Mouse (Mus musculus): ENCODE data around the gene Osbpl8.

The Osbpl8 gene

DNA sequence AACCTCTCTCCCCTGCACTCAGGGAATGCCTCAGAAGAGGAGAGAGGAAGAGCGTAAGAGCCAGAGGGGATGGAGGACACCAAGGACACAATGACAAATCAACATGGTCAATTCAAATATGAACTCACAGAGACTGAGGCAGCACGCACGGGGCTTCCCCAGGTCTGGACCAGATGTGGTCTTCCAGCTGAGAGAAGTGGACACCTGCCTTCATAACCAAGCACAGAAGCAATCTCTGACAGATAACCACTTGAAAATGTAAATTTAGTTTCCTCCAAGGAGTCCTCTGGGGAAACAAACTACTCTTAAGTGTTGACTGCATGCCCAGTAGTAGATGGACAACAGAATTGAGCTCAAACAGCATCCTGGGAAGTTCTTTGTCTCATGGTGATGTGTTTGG is 9.5 kb upstream of the Osbpl8 start:
- DNase-seq (ENCODE audit: low spot score), result no peak

DNA sequence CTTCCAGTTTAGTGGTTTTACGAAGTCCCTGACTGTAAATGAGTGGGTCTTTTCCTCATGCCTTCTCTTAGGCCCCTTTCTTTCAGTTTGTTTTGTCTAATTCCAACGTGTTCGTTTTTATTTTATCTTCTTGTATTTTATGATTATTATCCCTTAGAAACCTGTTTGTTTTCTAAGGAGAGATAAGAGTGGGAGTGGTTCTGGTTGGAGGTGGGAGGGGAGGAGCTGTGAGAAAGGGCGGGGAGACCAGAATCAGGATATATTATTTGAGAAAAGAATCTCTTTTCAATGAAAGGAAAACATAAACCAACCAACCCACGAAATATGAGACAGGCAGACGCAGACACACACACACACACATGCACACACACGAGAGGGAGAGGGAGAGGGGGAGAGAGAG is 9.0 kb upstream of the Osbpl8 start:
- no peak for DNase-seq (ENCODE audit: low spot score)

- DNase-seq (ENCODE audit: low spot score), result no peak
Observed at GRCm38 (mm10) chr10:111156394-111157190, 8.0 kb upstream of the Osbpl8 start.

GRCm38 (mm10) chr10:111157241-111157659 is 7.3 kb upstream of the Osbpl8 start:
- DNase-seq (ENCODE audit: low spot score), result no peak

- no peak for DNase-seq (ENCODE audit: low spot score)
Observed at GRCm38 (mm10) chr10:111159789-111160522, 4.6 kb upstream of the Osbpl8 start.

GRCm38 (mm10) chr10:111160540-111160939 is 4.0 kb upstream of the Osbpl8 start:
- no peak for DNase-seq (ENCODE audit: low spot score)

DNA sequence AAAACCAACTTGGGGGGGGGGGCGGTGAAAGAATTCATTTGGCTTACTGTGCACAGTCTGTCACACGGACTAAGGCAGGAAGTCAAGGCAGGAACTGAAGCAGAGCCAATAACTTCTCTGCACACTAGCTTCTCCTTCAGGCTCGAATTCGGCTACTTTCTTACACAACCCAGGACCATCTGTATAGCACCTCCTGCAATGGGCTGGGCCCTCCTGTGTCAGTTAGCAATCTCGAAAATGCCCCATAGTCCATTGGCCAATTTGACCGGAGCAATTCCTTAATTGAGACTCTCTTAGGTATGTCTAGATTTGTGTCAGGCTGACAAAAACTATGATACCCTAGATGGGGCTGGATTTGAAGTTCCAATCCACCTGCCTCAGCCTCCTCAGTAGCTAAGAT is 3.2 kb upstream of the Osbpl8 start:
- no peak for DNase-seq (ENCODE audit: low spot score)

DNA sequence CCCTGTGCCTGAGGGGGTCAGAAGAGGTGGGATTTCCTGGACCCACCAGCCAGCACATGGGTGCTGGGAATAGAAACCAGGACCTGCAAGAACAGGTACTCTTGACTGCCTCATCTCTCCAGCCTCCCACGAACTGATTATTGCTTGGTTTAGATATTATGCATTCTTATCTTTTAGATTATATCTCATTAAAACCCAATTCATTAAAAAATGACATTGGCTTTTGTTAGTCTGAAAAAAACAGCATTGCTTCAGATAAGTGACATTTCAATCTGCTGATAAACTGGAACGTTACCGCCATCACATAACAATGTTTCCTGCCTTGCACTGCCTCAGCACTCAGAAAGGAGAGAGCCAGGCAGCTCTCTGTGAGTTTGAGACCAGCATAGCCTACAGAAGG is 1.5 kb upstream of the Osbpl8 start:
- no peak for DNase-seq (ENCODE audit: low spot score)

DNA sequence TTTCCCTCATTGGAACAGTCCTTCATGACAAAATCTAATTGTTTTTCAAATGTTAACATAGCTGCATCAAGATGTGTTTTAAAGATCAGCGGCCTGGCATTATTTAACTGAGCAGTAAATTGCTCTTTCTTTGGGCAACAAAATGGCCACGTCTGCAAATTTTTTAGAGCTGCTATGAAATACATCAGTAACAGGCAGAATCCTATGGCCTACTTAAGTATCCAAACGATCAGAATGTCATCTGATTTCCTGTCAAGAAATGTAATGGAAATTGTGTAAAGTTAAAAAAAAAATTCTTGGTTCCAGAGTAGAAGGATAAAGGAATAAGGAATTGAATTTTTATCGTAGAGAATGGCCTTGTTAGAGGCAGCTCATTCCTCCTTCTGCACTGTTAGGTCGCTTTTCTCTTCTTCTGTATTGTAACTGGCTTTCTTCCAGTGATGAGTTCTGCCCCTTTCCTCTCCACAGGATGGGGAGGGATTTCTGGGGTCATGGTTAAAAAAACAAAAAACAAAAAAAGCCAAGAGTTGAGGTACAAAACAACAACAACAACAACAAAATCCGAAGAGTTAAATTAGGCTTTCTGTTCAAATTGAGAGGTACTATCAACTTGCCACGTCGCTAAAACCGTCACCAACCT is 831 bp upstream of the Osbpl8 start:
- DNase-seq (ENCODE audit: low spot score), result no peak

DNA sequence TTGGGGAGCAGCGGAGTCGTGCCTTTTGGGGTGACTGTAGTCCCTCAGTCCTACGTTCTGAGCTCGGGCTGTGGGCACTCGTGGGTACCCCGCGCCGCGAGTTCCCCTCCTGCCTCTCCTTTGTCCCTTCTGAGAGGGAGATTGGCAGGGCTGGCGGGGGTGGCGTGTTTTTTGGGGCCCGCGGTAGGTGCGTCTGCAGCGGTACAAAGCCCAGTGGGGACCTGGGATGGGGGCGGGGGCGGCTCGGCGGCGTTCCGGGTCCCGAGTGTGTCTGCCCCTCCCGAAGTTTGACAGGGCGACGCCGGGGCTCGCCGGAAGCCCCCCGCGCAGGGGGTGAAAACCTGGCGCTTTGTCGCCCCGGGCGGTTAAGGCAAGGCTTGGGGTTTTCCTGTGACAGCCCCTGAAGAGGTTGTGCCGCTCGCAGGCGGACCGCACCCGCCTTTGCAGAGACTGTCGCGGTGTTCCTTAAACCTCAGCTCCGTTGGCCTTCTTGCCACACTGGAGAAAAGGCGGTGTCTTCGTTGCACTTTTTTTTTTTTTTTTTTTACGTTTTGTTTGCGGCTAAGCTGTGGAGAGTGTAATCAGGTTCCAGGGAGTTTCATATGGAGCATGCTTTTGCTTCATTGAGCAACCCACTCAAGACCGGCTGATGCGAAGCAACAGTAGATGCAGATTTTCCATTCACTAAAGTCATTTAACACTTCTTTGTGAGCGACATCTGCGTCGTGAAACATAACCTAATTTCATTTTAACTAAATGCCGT is 848 bp downstream of the Osbpl8 start:
- DNase-seq (ENCODE audit: low spot score), result peak; percentile 53

- DNase-seq (ENCODE audit: low spot score), result no peak
Observed at GRCm38 (mm10) chr10:111166057-111166841, 1.7 kb downstream of the Osbpl8 start.

- no peak for DNase-seq (ENCODE audit: low spot score)
Observed at GRCm38 (mm10) chr10:111167444-111167843, 2.9 kb downstream of the Osbpl8 start.

- no peak for DNase-seq (ENCODE audit: low spot score)
Observed at GRCm38 (mm10) chr10:111168305-111168704, 3.8 kb downstream of the Osbpl8 start.

- no peak for DNase-seq (ENCODE audit: low spot score)
Observed at GRCm38 (mm10) chr10:111171246-111171934, 6.8 kb downstream of the Osbpl8 start.

- DNase-seq (ENCODE audit: low spot score), result no peak
Observed at GRCm38 (mm10) chr10:111173589-111174247, 9.2 kb downstream of the Osbpl8 start.

DNA sequence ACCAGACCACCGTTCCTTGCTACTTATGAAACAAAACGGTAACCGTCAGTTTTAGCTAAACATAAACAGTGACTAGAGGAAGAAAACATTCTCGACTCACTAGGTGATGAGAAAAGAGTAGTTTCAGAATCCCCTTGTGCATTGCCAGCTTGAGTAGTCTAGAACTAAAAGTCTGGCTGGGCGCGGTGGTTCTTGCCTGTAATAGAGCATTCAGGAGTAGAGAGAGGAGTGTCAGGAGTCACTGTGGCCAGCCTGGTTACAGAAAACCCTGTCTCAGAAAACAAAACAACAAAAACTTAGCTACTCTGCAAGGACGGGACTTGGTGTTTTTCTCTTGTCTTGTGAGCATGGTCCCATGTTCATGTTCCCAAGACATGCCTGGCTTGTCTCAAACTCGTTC is 12.8 kb downstream of the Osbpl8 start:
- no peak for DNase-seq (ENCODE audit: low spot score)

DNA sequence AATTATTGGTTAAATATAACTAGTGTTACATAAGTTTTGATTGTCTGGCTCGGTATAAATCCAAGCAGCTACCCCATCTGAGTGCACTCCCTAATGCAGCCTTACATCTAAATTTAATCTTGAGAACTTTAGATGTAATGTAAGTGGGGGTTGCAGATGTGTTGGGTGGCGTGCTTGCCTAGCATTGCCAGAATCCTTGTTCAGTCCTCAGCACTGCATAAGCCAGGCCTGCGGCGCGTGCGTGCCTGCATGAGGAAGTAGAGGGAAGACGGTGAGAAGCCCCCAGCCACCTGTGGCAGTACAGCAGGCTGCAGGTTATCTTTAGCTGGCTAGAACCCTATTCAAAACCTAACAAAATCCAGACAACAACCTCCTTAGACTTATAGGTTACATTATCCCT is 13.5 kb downstream of the Osbpl8 start:
- no peak for DNase-seq (ENCODE audit: low spot score)

GRCm38 (mm10) chr10:111180633-111181032 is 16.1 kb downstream of the Osbpl8 start:
- DNase-seq (ENCODE audit: low spot score), result no peak

GRCm38 (mm10) chr10:111183634-111184270 is 19.2 kb downstream of the Osbpl8 start:
- no peak for DNase-seq (ENCODE audit: low spot score)

Data from ovary, postnatal 36 days (tissue).